Mouse (Mus musculus): ENCODE measurements around the gene Faiml. TPM values are rescaled to one million over a fixed set of nuclear protein-coding genes. Genes with fewer than 3 reads are reported as not detected.

Gene Faiml
- total RNA-seq (2022), result not detected

DNA sequence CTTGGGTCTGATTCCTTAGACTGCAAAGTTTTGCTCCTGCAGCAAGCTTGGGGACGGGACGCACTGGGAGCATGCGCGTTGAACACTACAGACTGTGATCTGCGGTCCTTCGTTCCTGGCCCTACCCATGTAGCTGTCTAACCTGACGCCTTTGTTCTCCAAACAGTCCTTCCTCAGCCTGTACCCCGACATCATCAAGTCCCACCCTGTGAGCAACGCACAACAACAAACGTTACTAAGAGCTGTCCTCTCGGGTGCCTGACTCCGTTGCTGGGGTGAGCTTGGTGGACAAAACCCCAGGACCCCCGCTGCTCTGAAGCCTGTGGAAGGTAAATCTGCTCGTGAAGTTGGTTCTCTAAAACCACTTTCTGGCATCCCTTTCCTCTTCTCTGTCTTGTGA lies at the start of gene Faiml:
Gene Faiml, minus strand, starts transcription at position 101 of the 400 bp plus-strand sequence.
- no peak for DNase-seq (ENCODE audit: low spot score in 2 of 2)

DNA sequence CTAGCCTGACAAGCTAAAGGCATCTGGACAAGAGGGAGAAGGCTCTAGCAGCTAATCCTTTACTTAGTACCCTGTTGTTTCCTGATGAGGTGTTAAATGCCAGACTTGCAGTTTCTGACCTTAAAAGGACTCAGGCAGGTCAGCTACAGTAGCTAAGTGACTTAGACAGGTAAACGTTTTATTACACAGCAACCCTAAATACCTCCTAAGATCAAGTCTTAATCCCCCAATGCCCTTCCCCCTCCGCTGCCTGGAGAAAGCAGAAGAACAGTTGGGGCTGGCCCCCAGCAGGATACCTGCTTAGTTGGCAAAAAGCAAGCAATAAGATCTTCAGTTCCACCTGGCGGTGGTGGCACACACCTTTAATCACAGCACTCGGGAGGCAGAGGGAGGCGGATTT lies 21.9 kb upstream of the Faiml start:
- no peak for DNase-seq (ENCODE audit: low spot score in 2 of 2)

DNA sequence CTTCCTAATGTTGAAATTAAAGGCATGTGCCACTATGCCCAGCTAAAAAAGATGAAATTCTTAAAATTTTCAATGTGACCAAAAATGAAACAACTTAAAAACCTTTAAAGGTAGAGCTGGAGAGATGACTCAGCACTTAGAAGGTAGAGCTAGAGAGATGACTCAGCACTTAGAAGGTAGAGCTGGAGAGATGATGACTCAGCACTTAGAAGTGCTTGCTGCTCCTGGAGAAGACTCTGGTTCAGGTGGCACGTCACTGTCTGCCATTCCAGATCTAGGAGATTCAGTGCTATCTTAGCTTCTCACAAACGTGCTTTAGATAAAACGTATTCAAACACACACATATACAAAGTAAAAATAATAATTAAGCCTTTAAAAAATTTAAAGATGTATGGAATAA lies 19.8 kb upstream of the Faiml start:
- no peak for DNase-seq (ENCODE audit: low spot score in 2 of 2)

DNA sequence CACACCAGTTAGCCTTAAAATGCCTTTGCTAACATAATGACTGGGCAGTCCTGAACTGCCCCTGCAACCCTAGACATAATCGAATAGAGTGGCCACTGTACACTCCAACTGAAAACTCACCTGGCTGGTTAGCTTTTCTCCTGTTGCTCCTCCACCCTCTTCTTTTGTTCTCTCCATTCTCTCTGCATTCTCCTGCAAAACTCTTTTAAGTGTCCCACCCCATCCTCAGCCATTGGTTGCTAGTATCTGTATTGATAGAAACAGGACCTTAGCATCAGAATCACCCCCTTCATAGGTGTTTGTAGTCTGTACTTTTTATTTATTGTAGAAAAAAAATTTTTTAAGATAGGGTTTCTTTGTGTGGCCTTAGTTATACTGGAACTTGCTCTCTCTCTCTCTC lies 19.2 kb upstream of the Faiml start:
- DNase-seq (ENCODE audit: low spot score in 2 of 2), result no peak

DNA sequence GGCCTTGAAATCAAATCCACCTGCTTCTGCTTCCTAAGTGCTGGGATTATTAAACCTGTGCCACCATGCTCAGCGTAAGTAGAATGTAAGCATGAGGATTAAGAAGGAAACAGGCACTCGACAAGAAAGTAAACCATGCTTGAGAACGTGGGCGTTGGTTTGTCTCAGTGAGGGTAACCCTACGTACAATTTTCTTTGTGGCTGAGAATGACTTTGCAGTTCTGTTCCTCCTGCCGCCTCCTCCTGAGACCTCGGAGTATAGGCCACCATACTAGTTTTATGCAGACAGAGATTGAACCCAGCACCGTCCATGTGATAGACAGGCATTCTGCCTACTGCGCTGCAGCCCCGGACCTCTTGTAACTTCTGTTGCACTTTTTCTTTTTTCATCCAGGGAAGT lies 16.8 kb upstream of the Faiml start:
- no peak for DNase-seq (ENCODE audit: low spot score in 2 of 2)

DNA sequence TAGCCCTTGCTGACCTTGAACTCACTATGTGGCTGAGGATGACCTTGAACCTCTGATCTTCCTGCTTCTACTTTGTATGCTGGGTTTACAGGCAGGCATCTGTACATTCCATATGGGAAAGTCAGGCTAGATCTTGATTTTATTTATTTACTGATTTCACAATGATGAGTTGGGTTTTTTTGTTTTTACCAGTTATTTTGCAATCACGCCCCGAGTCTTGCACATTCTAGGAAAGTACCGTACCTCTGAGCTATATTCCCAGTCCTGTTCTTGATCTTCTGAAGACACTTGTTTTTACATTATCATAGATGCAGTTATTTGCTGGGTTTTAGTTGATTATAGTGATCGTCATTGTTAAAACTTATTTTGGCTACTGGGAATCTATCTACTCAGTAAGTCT lies 11.9 kb upstream of the Faiml start:
- DNase-seq (ENCODE audit: low spot score in 2 of 2), result no peak

DNA sequence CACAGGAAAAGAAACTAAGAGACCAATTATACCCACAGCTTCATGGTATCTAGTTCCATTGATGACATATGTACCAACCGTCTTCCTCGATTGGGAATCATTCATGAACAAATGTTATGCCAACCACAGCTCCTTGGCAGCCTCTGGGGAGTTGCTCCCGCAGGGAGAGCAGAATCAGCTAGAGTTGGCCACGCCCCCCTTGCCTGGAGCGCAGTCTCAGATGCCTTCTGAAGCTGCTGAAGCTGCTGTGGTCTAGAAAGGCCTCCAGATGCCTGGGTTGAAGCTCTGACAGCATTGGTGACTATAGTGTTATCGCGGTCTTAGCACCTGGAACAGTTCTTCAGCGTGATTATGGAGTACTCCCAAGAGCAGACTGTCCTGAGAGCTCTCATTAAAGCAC lies 11.3 kb upstream of the Faiml start:
- DNase-seq (ENCODE audit: low spot score in 2 of 2), result no peak

DNA sequence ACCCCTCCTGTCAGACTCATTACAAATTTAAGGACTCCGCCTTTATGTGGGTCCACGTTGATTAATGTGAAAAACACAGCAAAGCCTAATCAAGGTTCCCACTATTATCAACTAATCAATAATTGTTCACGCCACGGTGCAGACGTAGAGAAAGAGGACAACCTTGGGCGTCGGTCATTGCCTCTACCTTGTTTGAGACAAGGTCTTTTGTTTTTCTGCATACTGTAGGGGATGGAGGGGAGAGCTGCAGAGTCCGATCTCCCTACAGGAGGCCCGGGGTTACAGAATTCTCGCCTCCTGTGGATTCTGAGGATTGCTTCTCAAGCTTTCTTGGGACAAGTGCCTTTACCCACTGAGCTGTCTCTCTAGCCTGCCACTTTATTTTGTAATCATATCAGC lies 6.9 kb upstream of the Faiml start:
- DNase-seq (ENCODE audit: low spot score in 2 of 2), result no peak

DNA sequence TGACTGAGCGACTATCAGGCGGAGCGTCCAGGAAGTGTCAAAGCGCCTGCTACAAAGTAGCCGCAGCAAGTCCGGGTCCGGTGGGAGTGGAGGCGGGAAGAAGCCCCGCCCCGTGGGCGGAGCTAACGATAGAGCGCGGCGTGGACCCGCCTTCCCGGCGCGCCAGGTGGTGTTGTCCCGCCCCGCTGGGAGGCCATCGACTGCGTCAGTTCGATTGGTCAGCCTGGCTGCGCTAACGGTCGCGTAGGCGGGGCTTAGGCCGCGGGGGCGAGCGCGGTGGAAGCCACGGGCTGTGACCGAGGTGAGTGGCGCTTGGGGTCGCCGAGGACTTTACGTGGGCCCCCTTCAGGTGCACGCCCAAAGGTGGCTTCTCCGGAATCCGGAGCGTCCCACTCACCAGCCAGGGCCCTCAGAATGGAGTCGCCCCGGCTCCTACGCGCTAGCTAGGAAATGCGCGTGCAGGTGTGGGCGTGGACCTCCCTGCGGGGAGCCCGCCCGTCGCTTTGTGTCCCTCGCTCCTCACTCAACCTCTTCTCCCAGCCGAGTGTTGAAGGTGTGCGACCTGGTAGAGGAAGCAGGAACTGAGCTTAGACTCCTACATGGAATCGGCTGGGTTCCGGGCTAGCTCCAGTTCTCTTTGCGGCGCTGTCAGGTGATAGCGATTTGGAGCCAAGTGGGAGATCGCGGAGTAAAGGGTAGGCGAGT lies 6.3 kb upstream of the Faiml start, which contains the start of gene Cep70:
Gene Cep70, plus strand, starts transcription at position 178 of the 705 bp plus-strand sequence.
- DNase-seq (ENCODE audit: low spot score in 2 of 2), result peak; percentile 93 to 95

DNA sequence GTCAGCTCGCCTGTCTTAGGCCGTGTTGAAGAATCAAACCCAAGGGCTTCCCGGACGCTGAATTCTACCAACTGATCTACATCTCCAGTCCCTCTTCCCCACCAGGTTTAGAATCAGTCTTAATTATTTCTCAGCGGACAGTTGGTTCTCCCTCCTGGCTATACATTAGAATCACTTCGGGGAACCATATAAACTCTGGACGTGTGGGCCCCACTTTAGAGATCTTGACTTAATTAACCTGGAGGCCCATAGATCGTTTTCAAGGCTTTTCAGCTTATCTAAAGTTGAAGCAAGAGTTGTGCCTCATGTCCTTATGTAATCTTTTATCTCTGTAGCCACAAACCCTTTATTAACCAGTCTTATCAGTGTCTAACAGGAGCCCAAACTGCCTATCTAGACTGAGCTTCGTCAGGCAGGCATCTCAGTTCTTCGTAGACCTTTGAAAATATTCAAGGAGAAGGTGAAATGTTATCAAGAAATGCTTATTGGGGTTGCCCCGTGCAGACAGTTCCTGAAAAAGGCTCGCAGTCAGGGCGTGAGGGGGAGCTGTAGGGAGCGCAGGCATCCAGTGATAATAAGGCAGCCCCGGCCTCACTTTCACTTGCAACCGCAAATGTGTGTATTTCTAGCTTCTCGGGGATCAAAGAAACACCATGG lies 5.6 kb upstream of the Faiml start:
- no peak for DNase-seq (ENCODE audit: low spot score in 2 of 2)

DNA sequence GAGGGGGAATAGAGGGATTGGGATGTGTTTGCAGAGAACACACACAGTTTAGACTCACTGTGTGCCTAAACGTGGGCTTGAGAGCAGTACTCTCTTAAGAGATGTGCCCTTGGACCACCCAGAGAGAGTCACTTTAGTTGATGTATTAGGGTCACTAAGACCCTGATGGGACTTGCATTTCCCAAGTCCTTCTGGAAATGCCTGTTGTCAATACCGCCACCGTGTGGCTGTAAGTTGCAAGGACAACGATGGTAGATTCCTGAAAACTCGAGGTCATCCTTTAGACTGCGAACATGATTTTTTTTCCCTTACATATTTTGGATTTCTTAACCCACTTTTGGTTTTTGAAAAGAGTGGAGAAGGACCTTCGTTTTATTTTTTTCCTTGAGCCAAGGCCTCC lies 5.0 kb upstream of the Faiml start:
- DNase-seq (ENCODE audit: low spot score in 2 of 2), result peak; percentile 35 to 66

DNA sequence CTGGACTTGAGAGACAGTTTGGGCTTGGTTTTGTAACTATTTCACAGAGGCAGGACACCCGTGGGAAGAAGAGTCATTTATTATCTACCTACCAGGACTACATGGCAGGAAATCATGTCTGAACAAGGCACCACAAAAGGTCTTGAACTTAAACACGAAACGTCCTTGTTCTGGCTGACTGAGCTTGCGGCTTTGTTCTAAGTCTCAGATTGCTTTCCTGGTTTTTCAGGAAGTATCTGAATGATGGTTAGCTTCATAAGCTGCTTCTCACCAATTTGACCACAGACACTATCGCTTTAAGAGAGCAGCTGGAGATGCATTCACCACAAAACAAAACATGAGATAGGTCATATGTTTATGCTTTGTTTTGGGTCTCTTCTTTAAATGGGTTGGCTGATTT lies 3.5 kb upstream of the Faiml start:
- no peak for DNase-seq (ENCODE audit: low spot score in 2 of 2)

DNA sequence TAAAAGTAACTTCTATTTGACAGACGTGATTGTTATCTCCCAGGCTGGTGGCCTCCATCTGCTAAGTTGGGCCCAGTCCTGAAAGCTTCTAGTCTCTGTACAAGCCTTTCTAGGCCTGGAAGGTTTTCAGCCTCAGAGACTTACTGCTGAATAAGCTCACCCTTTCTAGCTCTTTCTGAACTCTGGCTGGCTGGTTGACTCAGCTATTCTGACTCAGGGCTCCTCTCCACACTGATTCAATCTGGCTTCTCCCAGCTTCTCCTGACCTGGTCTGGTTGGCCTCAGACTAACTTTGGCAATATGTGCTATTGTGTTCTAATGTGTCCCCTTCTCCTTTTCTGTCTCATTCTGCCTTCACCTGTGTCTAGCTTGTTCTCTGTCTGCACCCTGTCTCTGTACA lies 2.2 kb upstream of the Faiml start:
- DNase-seq (ENCODE audit: low spot score in 2 of 2), result no peak

DNA sequence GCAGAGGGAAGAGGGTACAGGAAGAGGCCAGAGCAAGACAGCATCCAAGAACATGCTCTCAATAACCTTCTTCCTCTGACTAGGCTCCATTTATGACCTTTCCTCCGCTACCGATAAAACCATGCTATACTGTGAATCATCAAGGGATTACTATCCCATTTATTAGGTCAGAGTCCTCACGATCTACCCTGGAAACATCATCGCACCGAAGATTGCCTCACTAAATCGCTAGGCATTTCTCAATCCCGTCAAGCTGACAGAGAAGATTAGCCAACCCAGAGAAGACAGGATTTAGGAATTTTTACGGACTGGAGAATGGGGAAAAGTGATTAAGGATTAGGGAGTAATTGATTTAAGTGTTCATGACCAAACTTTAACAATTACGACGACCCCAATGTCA lies 1.2 kb upstream of the Faiml start:
- DNase-seq (ENCODE audit: low spot score in 2 of 2), result no peak

DNA sequence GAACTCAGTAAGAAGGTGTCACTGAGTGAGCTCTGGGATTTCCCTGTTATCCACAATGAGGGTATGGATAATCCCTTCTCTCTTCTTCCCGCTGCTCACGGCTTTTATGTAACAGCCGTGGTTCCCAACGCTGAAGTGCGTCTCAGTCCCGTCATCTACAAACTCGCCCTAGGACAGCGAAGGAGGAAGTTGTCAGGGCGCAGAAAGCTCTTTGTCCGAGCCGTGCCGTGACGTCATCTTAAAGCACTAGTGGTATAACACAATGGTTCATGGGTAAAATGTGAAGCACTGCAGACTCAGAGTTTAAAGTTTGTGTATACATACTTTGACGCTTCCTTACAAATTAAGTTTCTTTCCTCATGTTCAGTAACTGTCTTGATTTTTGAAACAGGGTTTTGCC lies 7.6 kb downstream of the Faiml start:
- DNase-seq (ENCODE audit: low spot score in 2 of 2), result no peak

DNA sequence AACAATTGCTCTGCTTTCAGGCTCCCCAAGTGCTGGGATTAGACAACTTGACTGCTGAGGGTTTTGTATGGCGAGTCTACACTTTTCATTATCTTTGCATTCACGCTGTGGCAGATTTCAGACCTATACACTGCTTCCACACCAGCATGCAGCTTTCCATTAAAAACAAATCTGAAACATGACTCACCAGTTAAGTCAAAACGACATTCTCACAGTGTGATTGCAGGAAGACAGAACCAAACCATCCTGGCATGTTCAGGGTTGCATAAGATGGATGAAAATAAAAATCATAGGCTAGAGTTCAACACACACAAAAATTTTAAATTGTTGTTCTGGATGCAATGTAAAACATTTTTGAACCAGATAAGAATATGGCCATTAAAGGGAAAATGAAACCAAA lies 12.5 kb downstream of the Faiml start:
- DNase-seq (ENCODE audit: low spot score in 2 of 2), result no peak

DNA sequence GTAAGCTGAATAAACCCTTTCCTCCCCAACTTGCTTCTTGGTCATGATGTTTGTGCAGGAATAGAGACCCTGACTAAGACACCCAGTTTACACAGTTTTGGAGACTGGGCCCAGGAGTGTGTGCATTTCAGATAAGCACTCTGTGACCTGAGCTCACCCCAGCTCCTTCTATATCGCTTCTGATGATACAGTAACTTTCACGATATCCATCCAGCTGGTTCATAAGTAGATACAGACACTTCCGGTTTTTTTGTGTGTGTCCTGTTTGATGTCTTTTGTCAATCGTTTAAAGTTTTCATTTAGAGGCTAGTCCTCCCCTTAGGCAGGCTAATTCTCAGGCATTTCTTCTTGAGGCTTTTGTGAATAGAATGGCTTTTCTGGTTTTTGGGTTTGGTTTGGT lies 15.4 kb downstream of the Faiml start:
- no peak for DNase-seq (ENCODE audit: low spot score in 2 of 2)

DNA sequence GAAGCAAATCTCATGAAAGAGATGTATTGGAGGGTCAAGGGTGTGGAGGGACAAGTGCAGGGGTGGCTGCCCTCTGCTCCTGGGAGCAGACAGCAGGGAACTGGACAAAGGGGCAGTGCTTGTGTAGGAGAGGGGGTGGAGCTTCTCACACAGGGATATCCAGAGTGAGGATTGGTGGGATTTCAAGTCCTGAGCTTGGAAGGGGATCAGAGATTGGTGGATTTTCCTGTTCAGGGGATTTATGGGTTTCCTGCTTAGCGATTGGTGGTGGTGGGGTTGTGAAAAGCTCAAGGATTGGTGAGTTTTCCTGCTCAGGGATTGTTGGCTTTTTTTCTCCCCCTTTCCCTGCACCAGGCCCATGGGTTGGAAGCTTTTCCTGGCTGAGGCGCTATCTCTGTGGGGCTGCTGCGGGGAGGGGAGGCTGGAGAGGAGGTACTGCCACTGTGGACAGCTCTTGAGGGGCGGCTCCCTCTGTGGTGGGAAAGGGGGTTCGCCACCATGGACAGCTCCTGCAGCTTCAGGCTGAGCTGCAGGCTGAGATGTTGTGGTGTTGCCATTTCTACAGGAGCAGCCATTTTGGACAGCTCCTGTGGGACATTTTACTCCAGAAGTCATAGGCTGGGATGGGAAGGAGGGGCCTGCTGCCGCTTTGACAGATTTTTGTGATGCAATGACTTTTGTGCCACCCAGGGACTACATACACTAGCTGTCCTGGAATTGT lies 18.9 kb downstream of the Faiml start:
- no peak for DNase-seq (ENCODE audit: low spot score in 2 of 2)

DNA sequence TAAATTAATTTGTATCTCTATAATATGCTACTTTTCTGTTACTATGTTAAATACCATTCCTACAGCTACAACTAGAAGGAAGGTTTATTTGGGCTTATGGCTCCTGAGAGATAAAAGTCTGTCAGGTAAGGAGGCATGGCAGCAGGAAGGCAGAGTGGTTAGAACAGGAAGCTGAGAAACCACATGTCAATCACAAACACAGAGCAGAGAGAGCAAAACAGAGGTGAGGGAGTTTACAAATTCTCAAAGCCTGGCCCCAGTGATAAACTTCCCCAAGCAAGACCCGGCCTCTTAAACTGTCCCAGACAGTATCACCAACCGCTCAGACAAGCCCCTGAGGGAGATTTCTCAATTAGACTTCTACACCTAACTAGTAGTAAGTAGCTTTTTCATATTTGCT lies 20.9 kb downstream of the Faiml start:
- no peak for DNase-seq (ENCODE audit: low spot score in 2 of 2)

DNA sequence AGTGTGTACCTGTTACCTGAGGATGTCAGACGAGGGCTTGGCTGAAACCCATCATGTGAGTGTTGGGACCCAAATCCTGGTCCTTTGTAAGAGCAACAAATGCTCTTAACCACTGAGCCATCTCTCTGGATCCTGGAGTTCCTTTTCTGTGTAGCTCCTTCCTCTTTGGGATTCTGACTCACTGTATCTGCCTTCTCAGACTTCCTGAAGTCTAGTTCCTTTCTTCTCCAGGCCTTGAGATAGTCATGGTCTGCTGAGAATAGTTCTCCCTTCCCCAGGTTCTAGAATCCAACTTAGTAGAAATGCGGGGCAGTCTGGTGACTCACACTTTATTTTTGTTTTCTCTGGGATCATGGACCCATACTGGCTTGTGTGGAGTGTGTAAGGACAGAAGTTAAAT lies 24.4 kb downstream of the Faiml start:
- DNase-seq (ENCODE audit: low spot score in 2 of 2), result no peak

DNA sequence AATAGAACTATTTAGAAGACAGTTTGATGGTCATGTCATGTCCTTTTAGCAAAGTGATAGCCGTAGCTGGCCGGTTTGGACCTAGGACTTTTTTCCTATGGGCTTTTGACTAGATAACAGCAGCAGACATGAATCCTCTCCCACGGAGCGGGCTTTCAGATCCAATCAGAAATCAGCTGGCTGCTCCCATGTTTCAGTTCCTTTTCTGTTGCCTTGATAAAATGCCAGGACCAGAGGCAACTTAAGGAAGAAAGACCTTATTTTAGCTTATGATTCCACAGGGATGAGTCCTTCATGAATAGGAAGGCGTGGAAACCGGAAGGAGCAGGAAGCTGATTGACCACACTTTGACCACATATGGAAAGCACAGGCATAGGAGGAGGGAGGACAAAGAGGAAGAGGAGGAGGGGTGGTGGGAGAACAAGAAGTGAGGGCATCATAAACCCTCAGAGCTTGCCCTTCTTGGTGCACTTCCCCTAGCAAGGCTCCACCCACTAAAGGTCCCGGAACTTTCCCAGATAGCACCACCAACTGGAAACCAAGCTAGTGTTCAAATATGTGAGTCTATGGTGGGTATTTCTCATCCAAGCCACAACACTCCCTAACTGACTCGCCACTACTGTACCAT lies 53.9 kb downstream of the Faiml start:
- no peak for DNase-seq (ENCODE audit: low spot score in 2 of 2)

DNA sequence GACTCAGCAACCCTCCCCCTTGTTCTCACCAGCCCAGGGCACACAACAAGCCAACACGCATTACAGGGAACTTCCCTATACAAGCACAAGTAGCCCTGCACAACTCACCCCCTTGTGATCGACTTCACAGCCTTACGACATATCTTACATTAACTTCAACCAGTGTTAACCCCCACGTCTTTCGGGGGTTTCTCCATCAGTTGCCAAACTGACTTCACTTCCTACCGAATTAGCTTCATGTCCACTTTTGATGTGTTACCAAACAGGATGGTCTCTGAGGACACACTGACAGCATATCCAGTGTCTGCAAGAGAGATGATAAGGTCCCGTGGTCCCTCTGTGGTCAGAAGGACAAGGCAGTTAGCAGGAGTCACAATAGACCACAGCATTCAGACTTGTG lies 54.9 kb downstream of the Faiml start:
- DNase-seq (ENCODE audit: low spot score in 2 of 2), result no peak

Data from layer of hippocampus, adult 8-10 months (tissue).